Mouse (Mus musculus) lung, embryonic 16.5 days (tissue): ENCODE results near the gene Smtnl1. TPM values are rescaled to one million over a fixed set of nuclear protein-coding genes. Genes with fewer than 3 reads are reported as not detected.
A peak's percentile ranks its signal among the peaks of the same experiment; 100 is the strongest.

Experiments used
- ATAC-seq: fragments of 200-750 bp; cut with Nextera tagmentation; 2 replicates; pipeline ENCODE4 v1.8.0; 2017; ENCODE audit warnings: low read depth, mild to moderate bottlenecking, moderate library complexity
- H3K27ac ChIP-seq: fragments of 300-500 bp; sonication (generic); 2 replicates; pipeline ENCODE4 v1.5.1; 2014; ENCODE audit warnings: mild to moderate bottlenecking, control low read depth, low read length
- H3K27me3 ChIP-seq: fragments of 300-500 bp; sonication (generic); 2 replicates; pipeline ENCODE4 v1.6.1; 2014; ENCODE audit warnings: low read depth, low read length, mixed read lengths; ENCODE audit not compliant: control insufficient read depth, insufficient read depth
- H3K36me3 ChIP-seq: fragments of 300-500 bp; sonication (generic); 2 replicates; pipeline ENCODE4 v1.6.1; 2014; ENCODE audit warnings: low read length; ENCODE audit not compliant: control insufficient read depth, insufficient read depth
- H3K4me1 ChIP-seq: fragments of 300-500 bp; sonication (generic); replicated peaks from 2 replicates; pipeline ENCODE4 v1.6.1; 2014; ENCODE audit warnings: low read length, mixed read lengths; ENCODE audit not compliant: control insufficient read depth, insufficient read depth
- H3K4me2 ChIP-seq: fragments of 300-500 bp; sonication (generic); 2 replicates; pipeline ENCODE4 v1.6.1; 2014; ENCODE audit warnings: low read depth, low read length, control low read depth
- H3K4me3 ChIP-seq: fragments of 300-500 bp; sonication (generic); 2 replicates; pipeline ENCODE4 v1.5.1; 2014; ENCODE audit warnings: mild to moderate bottlenecking, low read length, control low read depth
- H3K9ac ChIP-seq: fragments of 300-500 bp; sonication (generic); 2 replicates; pipeline ENCODE4 v1.6.1; 2014; ENCODE audit warnings: low read length, control low read depth
- H3K9me3 ChIP-seq: fragments of 300-500 bp; sonication (generic); 2 replicates; pipeline ENCODE4 v1.6.1; 2016; ENCODE audit warnings: low read length; ENCODE audit not compliant: control insufficient read depth
- WGBS: fragments of 180-500 bp; shearing (Covaris S2); extraction: QIAGEN DNeasy Blood & Tissue Kit; methylation state at CpG from one replicate; pipeline ENCODE4 v1.1.7; 2014; 5-methylcytosine and 5-hydroxymethylcytosine counted together
- polyA plus RNA-seq: library from polyadenylated mRNA; unstranded; fragments of >200 nt; fragmentation: Nextera tagmentation; extraction: Ambion mirVana; gene quantifications from 2 replicates; pipeline ENCODE4 v1.2.1, GENCODE M21; 2015

Smtnl1 gene
- polyA plus RNA-seq, 1 experiment from 2014 or later, result 0.77 TPM

DNA sequence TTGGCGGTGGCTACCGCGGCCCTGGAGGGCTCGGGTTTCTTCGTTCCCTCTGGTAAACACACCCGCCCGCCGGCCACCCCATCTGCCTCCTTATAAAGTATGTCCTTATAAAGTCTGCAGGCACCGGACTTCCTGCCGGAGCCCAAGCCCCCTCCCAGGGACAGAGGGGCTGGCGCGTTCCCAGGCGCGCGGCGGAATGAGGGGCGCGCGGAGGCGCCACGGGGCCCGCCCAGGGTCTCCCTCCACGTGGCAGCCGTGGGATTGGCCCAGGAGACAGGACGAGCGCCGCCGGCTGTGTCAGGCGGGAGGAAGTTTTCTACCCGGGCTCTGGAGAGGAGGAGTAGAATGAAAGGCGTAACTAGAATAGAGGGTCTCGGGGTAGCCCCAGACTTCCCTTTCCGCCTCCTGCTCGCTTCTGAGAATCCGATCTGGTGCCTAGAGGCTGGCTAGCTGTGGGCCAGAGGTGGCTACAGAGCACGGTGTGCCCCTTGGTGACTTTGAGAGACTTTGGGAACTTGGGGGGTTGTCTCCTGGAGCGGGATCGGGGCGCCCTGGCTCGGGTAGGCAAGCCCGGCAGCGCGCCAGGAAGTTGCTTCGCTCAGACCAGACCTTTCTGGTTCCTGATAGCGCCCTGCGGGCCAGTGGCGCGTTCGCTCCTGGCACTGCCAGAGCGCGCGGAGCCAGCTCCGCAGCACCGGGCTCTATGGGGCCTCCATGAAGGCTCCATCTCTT lies 17.7 kb upstream of the Smtnl1 start:
- H3K4me1 ChIP-seq, result peaks cover 24% of the 10 kb centered on the region
- WGBS, result under 1% methylated on average over 54 of the region's 54 CpGs

DNA sequence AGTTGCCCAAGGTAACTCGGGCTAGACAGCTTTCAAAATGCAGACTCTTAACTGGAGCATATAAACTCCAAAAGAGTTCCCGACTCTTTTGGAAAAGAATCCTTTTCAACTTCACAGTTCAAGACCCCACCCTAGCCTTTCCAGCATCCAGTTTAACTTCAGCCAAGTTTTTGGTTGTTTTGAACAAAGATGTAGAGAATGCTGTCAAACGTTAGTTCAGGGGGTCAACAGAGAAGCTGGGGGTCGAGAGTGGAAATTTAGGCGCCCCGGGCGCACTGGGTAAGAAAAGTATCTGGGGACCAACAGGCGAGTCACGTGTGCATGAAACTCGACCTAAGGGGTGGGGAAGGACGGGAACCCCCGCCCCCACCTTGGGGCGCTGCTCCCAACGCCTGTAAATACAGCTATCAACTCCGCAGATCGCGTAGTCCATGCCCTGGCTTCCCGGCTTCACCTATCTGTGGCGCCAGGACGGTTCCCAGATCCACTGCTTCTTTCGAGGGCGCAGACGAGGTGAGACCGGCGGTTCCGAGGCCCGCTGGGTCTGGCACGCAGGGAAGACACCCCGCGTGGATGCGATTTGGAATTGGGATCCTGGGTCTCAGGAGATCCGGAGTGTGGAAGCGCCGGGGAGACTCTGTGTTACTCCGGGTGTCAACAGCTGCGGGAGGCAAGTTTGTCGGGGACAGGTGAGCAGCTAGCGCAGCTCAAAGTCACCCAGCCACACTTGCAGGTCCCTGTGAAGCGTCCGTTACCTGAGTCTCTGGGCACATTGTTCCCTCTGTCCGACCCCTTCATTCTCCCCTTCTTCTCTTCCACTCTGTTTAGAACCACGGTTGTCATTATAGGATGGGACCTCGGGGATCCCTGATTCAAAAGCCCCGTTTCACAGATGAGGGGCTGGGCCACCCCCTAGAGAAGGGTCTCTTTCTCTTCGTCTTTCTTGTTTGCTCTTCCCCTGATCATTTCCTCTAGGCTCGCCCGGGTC lies 16.8 kb upstream of the Smtnl1 start:
- Histone ChIP-seq H3K9ac (peak overlapping the region; percentile 75), H3K4me2 (peak overlapping the region; percentile 97), H3K9me3 (no peaks in the 10 kb centered on the region), H3K4me1 (peaks cover 24% of the 10 kb centered on the region), H3K4me3 (peak overlapping the region; percentile 65), H3K27me3 (peaks cover 8% of the 10 kb centered on the region; the same call in 1 of the 2 replicates), H3K27ac (peak overlapping the region; percentile 74), H3K36me3 (no peaks in the 10 kb centered on the region)
- under 1% methylated on average over 47 of the region's 47 CpGs for WGBS
- peak; percentile 2; the same call in 1 of the 2 replicates for ATAC-seq

More for the DNA sequence above, 17.7 kb upstream of the Smtnl1 start:
- H3K4me3 ChIP-seq, result peak overlapping the region; percentile 65
- H3K9me3 ChIP-seq, result no peaks in the 10 kb centered on the region
- ATAC-seq, result peak; percentile 94
- peak overlapping the region; percentile 97 for H3K4me2 ChIP-seq
- peak overlapping the region; percentile 90 for H3K27ac ChIP-seq
- H3K9ac ChIP-seq, result peak overlapping the region; percentile 75
- no peaks in the 10 kb centered on the region; the same call in 1 of the 2 replicates for H3K36me3 ChIP-seq
- peaks cover 8% of the 10 kb centered on the region; the same call in 1 of the 2 replicates for H3K27me3 ChIP-seq

DNA sequence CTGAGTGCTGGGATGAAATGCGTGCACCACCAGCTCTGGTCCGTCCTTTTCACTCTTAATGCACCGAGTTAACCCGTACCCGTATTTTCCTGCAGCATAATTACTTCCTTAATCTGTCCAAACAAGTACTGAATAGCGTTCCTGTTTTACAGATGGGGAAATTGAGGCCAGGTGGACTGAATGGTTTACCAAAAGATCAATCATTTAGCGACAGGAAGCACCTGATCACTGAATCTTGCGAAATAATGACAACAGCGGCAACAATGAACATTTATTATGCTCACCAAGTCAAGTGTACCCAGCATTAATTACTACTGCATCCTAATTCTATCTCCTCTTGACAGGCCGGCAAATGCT lies 16.1 kb upstream of the Smtnl1 start, which contains the start of gene Slc43a1:
Slc43a1 (plus strand) TSS at position 258 of the 357 bp plus-strand sequence.
- Histone ChIP-seq H3K4me3 (peak within 1 kb of the TSS; percentile 65), H3K9me3 (no peaks in the 10 kb centered on the region), H3K27me3 (peaks cover 8% of the 10 kb centered on the region; the same call in 1 of the 2 replicates), H3K9ac (peak within 1 kb of the TSS; percentile 75), H3K27ac (peak within 1 kb of the TSS; percentile 74), H3K4me1 (peaks cover 24% of the 10 kb centered on the region), H3K36me3 (no peaks in the 10 kb centered on the region), H3K4me2 (peak within 1 kb of the TSS; percentile 97)
- no peak for ATAC-seq
- 22% methylated on average over 10 of the region's 10 CpGs for WGBS

DNA sequence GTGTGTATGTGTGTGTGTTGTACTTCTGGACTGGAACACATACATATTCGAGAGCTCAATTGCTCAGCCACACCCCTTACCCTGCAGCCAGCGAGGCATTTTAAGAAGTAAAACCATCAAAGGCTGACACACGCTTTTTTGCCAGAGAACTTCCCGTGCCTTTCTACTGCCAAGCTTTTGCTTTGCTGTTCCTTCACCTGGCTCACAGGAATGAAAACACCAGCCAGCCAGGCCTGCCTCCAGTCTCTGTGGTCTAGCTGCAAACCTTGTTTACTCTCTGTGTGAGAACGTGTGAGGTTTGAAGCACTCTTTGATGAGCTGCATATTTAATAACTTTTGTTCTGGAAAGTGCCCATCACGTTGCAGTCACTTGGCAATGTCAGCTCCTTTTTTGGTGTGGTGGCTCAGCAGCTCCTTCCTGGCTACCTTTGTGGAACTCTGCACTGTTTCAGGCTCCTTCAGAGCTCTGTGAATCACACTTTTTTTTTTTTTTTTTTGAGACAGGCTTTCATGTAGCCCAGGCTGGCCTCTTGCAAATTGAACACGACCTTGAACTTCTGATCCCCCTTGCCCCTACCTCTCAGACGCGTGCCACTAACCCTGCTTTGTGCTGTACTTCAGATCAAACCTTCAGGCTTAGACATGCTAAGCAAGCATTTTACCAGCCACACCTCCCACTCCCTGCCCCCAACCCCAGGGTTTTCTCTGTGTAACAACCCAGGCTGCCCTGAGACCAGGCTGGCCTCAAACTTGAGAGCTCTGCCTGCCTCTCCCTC lies 15.6 kb upstream of the Smtnl1 start:
- Histone ChIP-seq H3K36me3 (no peaks in the 10 kb centered on the region), H3K4me2 (0 out of 2 replicates have a peak overlapping the region, but pooled peaks have one; percentile 97), H3K4me3 (no peak overlapping the region), H3K9ac (no peak overlapping the region), H3K27me3 (peaks cover 8% of the 10 kb centered on the region; the same call in 1 of the 2 replicates), H3K4me1 (peaks cover 24% of the 10 kb centered on the region), H3K9me3 (no peaks in the 10 kb centered on the region), H3K27ac (no peak overlapping the region)
- ATAC-seq, result no peak
- WGBS, result 25% methylated on average over 9 of the region's 9 CpGs

DNA sequence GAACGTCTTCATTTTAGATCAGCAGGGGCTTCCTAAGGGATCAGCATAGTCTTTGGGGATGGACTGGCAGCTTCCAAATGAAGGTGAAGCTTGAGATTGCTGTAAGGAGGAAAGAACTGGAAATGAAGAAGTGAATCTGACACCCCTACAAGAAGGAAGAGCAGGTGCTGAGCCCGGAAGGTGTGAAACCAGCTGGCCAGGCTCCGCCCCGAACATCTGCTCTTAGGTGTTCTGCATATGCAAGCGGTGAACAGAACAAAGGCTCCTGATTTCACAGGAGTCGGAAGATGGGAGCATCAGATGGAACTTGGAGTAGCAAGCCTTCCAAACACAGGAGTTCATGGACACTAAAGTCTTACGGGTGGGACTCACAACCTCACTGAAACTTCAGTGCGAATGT lies 14.7 kb upstream of the Smtnl1 start:
- H3K27me3 ChIP-seq, result peaks cover 8% of the 10 kb centered on the region; the same call in 1 of the 2 replicates

DNA sequence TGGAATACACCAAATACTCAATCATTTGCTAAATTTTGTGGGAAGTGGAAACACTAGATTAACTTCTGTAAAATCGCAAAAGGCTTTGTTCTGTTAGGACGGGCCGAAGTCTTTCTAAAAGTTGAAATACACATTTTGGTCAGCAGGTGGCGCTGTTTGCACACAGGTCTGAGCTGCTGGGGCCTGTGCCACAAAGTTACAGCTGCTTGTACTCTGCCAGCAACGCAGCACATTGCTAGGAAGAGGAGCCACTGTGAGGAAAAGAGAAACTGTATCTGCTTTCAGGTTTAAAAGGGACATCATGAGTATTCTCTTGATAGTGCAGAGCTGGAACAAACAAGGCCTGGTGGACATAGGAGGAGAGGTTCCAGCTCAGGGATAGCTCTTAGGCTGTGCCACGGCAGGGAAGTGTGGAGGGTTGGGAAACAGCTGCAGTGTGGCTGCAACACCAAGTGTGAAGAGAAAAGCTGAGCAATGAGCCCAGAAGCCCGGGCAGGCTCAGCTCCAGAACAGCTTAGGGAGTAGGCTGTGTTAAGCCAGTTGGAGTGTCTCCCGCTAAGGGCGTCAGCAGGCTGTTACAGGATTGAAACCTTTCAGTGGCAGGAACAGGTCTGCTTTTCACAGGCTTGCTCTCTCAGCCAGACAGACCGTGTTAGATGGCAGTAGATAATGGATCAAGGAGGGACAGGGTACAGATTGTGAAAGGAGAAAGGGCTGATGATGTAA lies 9.4 kb upstream of the Smtnl1 start:
- Histone ChIP-seq H3K4me1 (peaks cover 13% of the 10 kb centered on the region), H3K9ac (no peak overlapping the region), H3K4me2 (no peak overlapping the region), H3K27ac (peak overlapping the region; percentile 43), H3K36me3 (peaks cover 2% of the 10 kb centered on the region; the same call in 1 of the 2 replicates), H3K27me3 (no peaks in the 10 kb centered on the region), H3K4me3 (no peak overlapping the region), H3K9me3 (no peaks in the 10 kb centered on the region)
- ATAC-seq, result peak; percentile 89
- 17% methylated on average over 10 of the region's 10 CpGs for WGBS

More for the DNA sequence above, 14.7 kb upstream of the Smtnl1 start:
- WGBS, result 48% methylated on average over 8 of the region's 8 CpGs
- Histone ChIP-seq H3K4me2 (no peak overlapping the region), H3K27ac (no peak overlapping the region), H3K4me3 (no peak overlapping the region), H3K9ac (no peak overlapping the region), H3K36me3 (no peaks in the 10 kb centered on the region), H3K9me3 (no peaks in the 10 kb centered on the region), H3K4me1 (peaks cover 23% of the 10 kb centered on the region)
- ATAC-seq, result no peak

DNA sequence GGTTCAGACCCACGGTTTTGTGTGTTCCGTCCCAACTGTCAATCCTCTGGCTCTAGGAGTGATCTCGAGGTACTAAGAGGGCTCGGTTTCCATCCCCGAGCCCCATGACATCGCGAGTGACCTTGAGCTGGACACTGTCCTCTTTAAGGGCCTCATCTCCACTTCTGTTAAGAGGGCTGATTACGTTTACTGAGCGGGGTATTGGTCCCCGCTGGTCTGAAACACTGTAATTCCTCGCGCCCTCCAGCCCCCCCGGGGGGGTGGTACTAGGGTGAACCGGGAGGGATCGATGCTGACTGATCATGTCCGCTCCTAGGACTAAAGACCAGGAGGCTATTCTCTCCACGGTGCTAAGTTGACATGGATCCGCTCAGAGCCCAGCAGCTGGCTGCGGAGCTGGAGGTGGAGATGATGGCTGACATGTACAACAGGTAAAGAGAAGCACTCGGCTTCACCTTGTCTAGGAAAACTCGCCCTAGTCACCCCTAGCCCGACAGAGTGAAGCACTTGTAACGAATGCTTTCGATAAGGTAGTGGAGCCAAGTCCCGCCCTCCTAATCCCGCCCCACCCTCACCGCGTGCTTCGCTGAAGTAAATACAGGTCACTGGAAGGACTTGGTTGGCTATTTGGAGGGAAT lies 5.0 kb upstream of the Smtnl1 start:
- peak overlapping the region; percentile 12; the same call in 1 of the 2 replicates for H3K27ac ChIP-seq
- H3K27me3 ChIP-seq, result peaks cover 5% of the 10 kb centered on the region; the same call in 1 of the 2 replicates
- peak overlapping the region; percentile 97 for H3K4me2 ChIP-seq
- H3K9ac ChIP-seq, result peak overlapping the region; percentile 71
- ATAC-seq, result peak; percentile 4; the same call in 1 of the 2 replicates
- under 1% methylated on average over 29 of the region's 29 CpGs for WGBS
- peak overlapping the region; percentile 85 for H3K4me3 ChIP-seq
- H3K9me3 ChIP-seq, result no peaks in the 10 kb centered on the region
- H3K4me1 ChIP-seq, result peaks cover 16% of the 10 kb centered on the region
- peaks cover 2% of the 10 kb centered on the region; the same call in 1 of the 2 replicates for H3K36me3 ChIP-seq
